Mouse (Mus musculus): Measurements from ENCODE around the gene Hist1h1c. TPM values are rescaled to one million over a fixed set of nuclear protein-coding genes. Genes with fewer than 3 reads are reported as not detected.

Hist1h1c gene
- polyA plus RNA-seq, 1 experiment from 2014 or later = 6.9 TPM

DNA sequence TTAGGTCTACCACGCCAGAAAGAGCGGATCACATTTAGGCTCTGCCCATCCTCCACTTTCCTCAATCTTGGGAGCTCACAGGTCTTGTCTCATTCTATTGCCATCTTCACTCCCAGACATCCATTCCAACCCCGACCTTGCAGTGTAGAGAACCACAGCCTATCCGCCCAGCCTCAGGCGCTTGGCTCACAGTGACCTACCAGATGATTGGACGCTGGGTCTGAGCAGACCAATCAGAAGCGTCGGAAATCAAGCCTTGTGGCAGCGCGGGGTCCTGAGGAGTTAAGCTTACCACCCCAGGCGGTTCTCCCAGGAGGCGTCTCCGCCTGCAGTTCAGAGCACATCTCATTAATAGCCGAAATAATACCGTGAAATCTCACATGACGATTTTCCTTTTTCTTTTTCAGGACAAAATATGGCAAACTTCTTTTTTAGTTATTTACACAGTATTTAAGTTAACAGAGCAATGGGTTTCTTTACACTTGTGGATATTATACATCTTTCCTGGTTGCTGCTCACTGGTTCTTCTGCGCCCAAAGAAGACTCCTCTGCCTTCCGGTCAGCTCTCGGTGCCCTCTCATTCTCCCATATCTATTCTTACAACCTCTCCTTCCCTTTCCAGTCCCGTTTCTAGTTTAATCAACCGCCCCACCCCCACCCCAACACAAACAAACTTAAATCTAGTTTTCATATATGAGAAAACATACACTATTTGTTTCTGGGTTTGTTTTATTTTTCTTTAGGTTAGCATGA is 34.1 kb downstream of the Hist1h1c start:
- peak overlapping the region; percentile 13; the same call in 1 of the 2 replicates for H3K4me3 ChIP-seq

DNA sequence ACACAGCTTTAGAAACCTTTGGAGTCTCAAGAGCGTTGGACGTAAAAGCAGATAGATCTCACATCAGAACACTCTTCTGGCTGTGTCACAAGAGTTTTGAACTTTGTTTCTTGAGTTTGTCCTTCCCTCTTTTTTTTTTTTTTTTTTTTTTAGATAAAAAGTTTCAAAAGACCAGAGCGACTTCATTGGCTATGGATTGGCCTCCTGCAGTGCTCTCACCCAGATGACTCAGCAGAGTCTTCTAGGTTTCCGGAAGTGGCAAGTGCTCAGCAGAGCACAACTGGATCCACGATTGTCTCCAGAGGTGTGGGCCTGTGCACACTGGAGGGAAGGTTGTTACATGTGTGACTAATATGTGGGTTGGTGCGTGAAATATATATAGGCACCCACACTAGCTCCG is 39.7 kb downstream of the Hist1h1c start:
- Histone ChIP-seq H3K27me3 (replicated peaks) (no peaks in the 10 kb centered on the region), H3K4me1 (no peaks in the 10 kb centered on the region), H3K9me3 (no peaks in the 10 kb centered on the region), H3K27ac (no peak overlapping the region), H3K4me2 (no peak overlapping the region), H3K36me3 (replicated peaks) (no peaks in the 10 kb centered on the region), H3K4me3 (no peak overlapping the region), H3K9ac (no peak overlapping the region)
- ATAC-seq (replicated peaks) = no peak
- 94% methylated on average over 7 of the region's 7 CpGs for WGBS

More for the DNA sequence above, 34.1 kb downstream of the Hist1h1c start:
- H3K36me3 ChIP-seq (replicated peaks) = no peaks in the 10 kb centered on the region
- H3K27ac ChIP-seq = no peak overlapping the region
- peak overlapping the region; percentile 41 for H3K4me2 ChIP-seq
- ATAC-seq (replicated peaks) = peak; percentile 92
- H3K9me3 ChIP-seq = no peaks in the 10 kb centered on the region
- H3K9ac ChIP-seq = no peak overlapping the region
- no peaks in the 10 kb centered on the region for H3K4me1 ChIP-seq
- no peaks in the 10 kb centered on the region for H3K27me3 ChIP-seq (replicated peaks)
- 25% methylated on average over 21 of the region's 21 CpGs for WGBS

DNA sequence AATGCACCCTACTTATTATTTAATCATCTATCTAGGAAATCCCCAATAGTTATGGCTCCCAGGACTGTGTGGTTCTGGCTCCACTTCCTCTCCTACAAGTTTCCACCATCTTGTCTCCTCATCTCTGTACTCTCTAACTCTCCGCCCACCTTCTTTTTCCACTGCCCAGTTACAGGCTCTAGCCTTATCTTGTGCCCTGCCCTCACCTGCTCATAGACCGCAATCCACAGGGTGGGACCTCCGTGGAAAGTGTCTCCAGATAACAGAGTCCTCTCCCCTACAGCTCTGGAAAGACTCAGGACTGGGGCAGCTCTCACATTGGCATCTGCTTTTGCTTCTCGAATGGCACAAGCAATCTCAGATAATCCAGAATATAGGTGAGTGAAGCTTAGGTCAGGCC is 40.4 kb downstream of the Hist1h1c start:
- WGBS = 87% methylated on average over 4 of the region's 4 CpGs
- no peak overlapping the region for H3K9ac ChIP-seq
- H3K27ac ChIP-seq = no peak overlapping the region
- ATAC-seq (replicated peaks) = no peak
- no peaks in the 10 kb centered on the region for H3K27me3 ChIP-seq (replicated peaks)
- H3K4me2 ChIP-seq = no peak overlapping the region
- no peaks in the 10 kb centered on the region for H3K4me1 ChIP-seq
- H3K36me3 ChIP-seq (replicated peaks) = no peaks in the 10 kb centered on the region
- no peaks in the 10 kb centered on the region for H3K9me3 ChIP-seq
- H3K4me3 ChIP-seq = no peak overlapping the region

Small RNA genes lying within 50 kb of the gene (microRNA-seq; reads per million reads assigned to microRNA genes)
- not detected for gene Gm44314
- gene Gm44484 = not detected

Other genes with a start within 250 kb of the Hist1h1c start
- gene Btn2a2, start 250.0 kb upstream of the Hist1h1c start, polyA plus RNA-seq (2015; fragmentation: Nextera tagmentation; extraction: Ambion mirVana) = not detected in 2 replicates
- gene Hist1h4h, start 207.8 kb upstream of the Hist1h1c start, polyA plus RNA-seq (2015; fragmentation: Nextera tagmentation; extraction: Ambion mirVana) = 3.3 and 5.1 TPM in 2 replicates
- 0.69 TPM in 1 of 2 replicates, not detected in the other for gene Hist1h2af, start 204.9 kb upstream of the Hist1h1c start, polyA plus RNA-seq (2015; fragmentation: Nextera tagmentation; extraction: Ambion mirVana)
- 2.2 TPM in 1 of 2 replicates, not detected in the other for gene Hist1h3g, start 203.4 kb upstream of the Hist1h1c start, polyA plus RNA-seq (2015; fragmentation: Nextera tagmentation; extraction: Ambion mirVana)
- gene Hist1h2bh, start 195.4 kb upstream of the Hist1h1c start, polyA plus RNA-seq (2015; fragmentation: Nextera tagmentation; extraction: Ambion mirVana) = 0.15 and 0.44 TPM in 2 replicates
- 0.27 and 0.32 TPM in 2 replicates for gene Hist1h3f, start 194.8 kb upstream of the Hist1h1c start, polyA plus RNA-seq (2015; fragmentation: Nextera tagmentation; extraction: Ambion mirVana)
- gene Hist1h4f, start 187.2 kb upstream of the Hist1h1c start, polyA plus RNA-seq (2015; fragmentation: Nextera tagmentation; extraction: Ambion mirVana) = not detected in 2 replicates
- gene Hist1h1d, start 185.5 kb upstream of the Hist1h1c start, polyA plus RNA-seq (2015; fragmentation: Nextera tagmentation; extraction: Ambion mirVana) = 0.14 and 0.15 TPM in 2 replicates
- gene Hist1h3e, start 176.4 kb upstream of the Hist1h1c start, polyA plus RNA-seq (2015; fragmentation: Nextera tagmentation; extraction: Ambion mirVana) = 1.0 and 1.4 TPM in 2 replicates
- gene Hist1h2ae, start 167.6 kb upstream of the Hist1h1c start, polyA plus RNA-seq (2015; fragmentation: Nextera tagmentation; extraction: Ambion mirVana) = 14.8 and 15.4 TPM in 2 replicates
- 2.6 and 4.0 TPM in 2 replicates for gene Hist1h2bg, start 167.4 kb upstream of the Hist1h1c start, polyA plus RNA-seq (2015; fragmentation: Nextera tagmentation; extraction: Ambion mirVana)
- 1.3 and 1.5 TPM in 2 replicates for gene Hist1h2bf, start 164.6 kb upstream of the Hist1h1c start, polyA plus RNA-seq (2015; fragmentation: Nextera tagmentation; extraction: Ambion mirVana)
- 1.6 TPM in 1 of 2 replicates, not detected in the other for gene Hist1h2ad, start 164.4 kb upstream of the Hist1h1c start, polyA plus RNA-seq (2015; fragmentation: Nextera tagmentation; extraction: Ambion mirVana)
- gene Hist1h3d, start 163.0 kb upstream of the Hist1h1c start, polyA plus RNA-seq (2015; fragmentation: Nextera tagmentation; extraction: Ambion mirVana) = 0.82 and 1.2 TPM in 2 replicates
- gene Hist1h4d, start 157.2 kb upstream of the Hist1h1c start, polyA plus RNA-seq (2015; fragmentation: Nextera tagmentation; extraction: Ambion mirVana) = 34.2 and 34.9 TPM in 2 replicates
- gene Hist1h2be, start 117.7 kb upstream of the Hist1h1c start, polyA plus RNA-seq (2015; fragmentation: Nextera tagmentation; extraction: Ambion mirVana) = 1.7 and 1.8 TPM in 2 replicates
- 5.4 and 5.5 TPM in 2 replicates for gene Hist1h1e, start 116.2 kb upstream of the Hist1h1c start, polyA plus RNA-seq (2015; fragmentation: Nextera tagmentation; extraction: Ambion mirVana)
- 0.32 and 0.37 TPM in 2 replicates for gene Hist1h2ac, start 54.9 kb upstream of the Hist1h1c start, polyA plus RNA-seq (2015; fragmentation: Nextera tagmentation; extraction: Ambion mirVana)
- 17.3 and 17.7 TPM in 2 replicates for gene Hist1h2bc, start 54.6 kb upstream of the Hist1h1c start, polyA plus RNA-seq (2015; fragmentation: Nextera tagmentation; extraction: Ambion mirVana)
- gene Hist1h1t, start 43.0 kb upstream of the Hist1h1c start, polyA plus RNA-seq (2015; fragmentation: Nextera tagmentation; extraction: Ambion mirVana) = not detected in 2 replicates
- gene Hist1h4c, start 40.4 kb upstream of the Hist1h1c start, polyA plus RNA-seq (2015; fragmentation: Nextera tagmentation; extraction: Ambion mirVana) = 1.8 and 3.0 TPM in 2 replicates
- 3.0 and 3.8 TPM in 2 replicates for gene Hfe, start 28.0 kb upstream of the Hist1h1c start, polyA plus RNA-seq (2015; fragmentation: Nextera tagmentation; extraction: Ambion mirVana)
- gene Hist1h3c, start 6.8 kb downstream of the Hist1h1c start, polyA plus RNA-seq (2015; fragmentation: Nextera tagmentation; extraction: Ambion mirVana) = 0.41 and 1.4 TPM in 2 replicates
- 0.37 and 0.83 TPM in 2 replicates for gene Hist1h2bb, start 7.9 kb downstream of the Hist1h1c start, polyA plus RNA-seq (2015; fragmentation: Nextera tagmentation; extraction: Ambion mirVana)
- gene Hist1h2ab, start 12.3 kb downstream of the Hist1h1c start, polyA plus RNA-seq (2015; fragmentation: Nextera tagmentation; extraction: Ambion mirVana) = 4.6 and 7.2 TPM in 2 replicates
- 0.67 and 1.2 TPM in 2 replicates for gene Hist1h3b, start 13.5 kb downstream of the Hist1h1c start, polyA plus RNA-seq (2015; fragmentation: Nextera tagmentation; extraction: Ambion mirVana)
- 2.0 TPM in 1 of 2 replicates, not detected in the other for gene Hist1h4b, start 18.2 kb downstream of the Hist1h1c start, polyA plus RNA-seq (2015; fragmentation: Nextera tagmentation; extraction: Ambion mirVana)
- gene Hist1h4a, start 22.4 kb downstream of the Hist1h1c start, polyA plus RNA-seq (2015; fragmentation: Nextera tagmentation; extraction: Ambion mirVana) = not detected in 2 replicates
- 0.77 and 0.98 TPM in 2 replicates for gene Hist1h3a, start 23.6 kb downstream of the Hist1h1c start, polyA plus RNA-seq (2015; fragmentation: Nextera tagmentation; extraction: Ambion mirVana)
- gene Hist1h1a, start 24.9 kb downstream of the Hist1h1c start, polyA plus RNA-seq (2015; fragmentation: Nextera tagmentation; extraction: Ambion mirVana) = 0.41 and 0.48 TPM in 2 replicates
- gene Trim38, start 31.1 kb downstream of the Hist1h1c start, polyA plus RNA-seq (2015; fragmentation: Nextera tagmentation; extraction: Ambion mirVana) = not detected in 2 replicates
- not detected in 2 replicates for gene Slc17a2, start 68.2 kb downstream of the Hist1h1c start, polyA plus RNA-seq (2015; fragmentation: Nextera tagmentation; extraction: Ambion mirVana)
- gene Slc17a3, start 100.6 kb downstream of the Hist1h1c start, polyA plus RNA-seq (2015; fragmentation: Nextera tagmentation; extraction: Ambion mirVana) = not detected in 2 replicates
- not detected in 2 replicates for gene Slc17a1, start 128.9 kb downstream of the Hist1h1c start, polyA plus RNA-seq (2015; fragmentation: Nextera tagmentation; extraction: Ambion mirVana)
- gene Slc17a4, start 176.2 kb downstream of the Hist1h1c start, polyA plus RNA-seq (2015; fragmentation: Nextera tagmentation; extraction: Ambion mirVana) = not detected in 2 replicates
- not detected in 2 replicates for gene Hist1h2ba, start 195.3 kb downstream of the Hist1h1c start, polyA plus RNA-seq (2015; fragmentation: Nextera tagmentation; extraction: Ambion mirVana)
- gene Hist1h2aa, start 195.7 kb downstream of the Hist1h1c start, polyA plus RNA-seq (2015; fragmentation: Nextera tagmentation; extraction: Ambion mirVana) = not detected in 2 replicates